In the genomic region with DNA sequence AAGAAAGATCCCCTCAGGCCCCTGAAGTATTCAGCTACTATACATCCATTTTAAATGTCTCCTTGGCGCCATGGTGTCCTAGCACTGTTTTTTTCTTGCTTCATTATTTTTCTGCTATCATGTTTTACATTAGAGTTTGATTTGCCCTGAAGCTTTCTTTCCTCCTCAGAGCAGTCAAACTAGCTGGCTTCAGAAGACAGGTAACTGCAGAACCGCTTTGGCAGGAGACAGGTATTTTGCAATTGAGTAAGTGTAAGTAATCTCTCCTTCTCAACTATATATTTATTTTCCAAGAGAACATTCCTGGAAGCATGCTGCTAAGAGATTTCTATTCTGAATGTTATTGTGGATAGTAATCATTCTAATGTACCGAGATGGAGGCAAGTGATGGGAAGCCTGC, we compare ENCODE assay signal across 22 mouse cellular contexts.
A peak's percentile ranks its signal among the peaks of the same experiment; 100 is the strongest.
DNase-seq lines count a peak whose midpoint lies in the region; ATAC-seq and TF ChIP-seq lines count a peak whose summit lies in the region.
"Had no signal": no experiment of that assay in that cellular context is flagged by ENCODE, and none has a peak within 500 bp of the region (broad histone marks: within the 10 kb centered on the region; RNA-seq: fewer than 3 reads in every experiment).

No protein-coding gene starts in this region.

- H3K4me3 ChIP-seq in embryonic facial prominence, embryonic 14.5 days (ENCODE audit: low read depth, low read length), result no peak overlapping the region
- no peak overlapping the region for H3K4me3 ChIP-seq in embryonic facial prominence, embryonic 10.5 days
- H3K4me3 ChIP-seq in limb, embryonic 14.5 days (replicated peaks; ENCODE audit: low read length), result no peak overlapping the region
- no peak overlapping the region for H3K4me3 ChIP-seq in limb, embryonic 10.5 days
- no peak overlapping the region for H3K4me3 ChIP-seq in liver, embryonic 11.5 days (ENCODE audit: low read depth, low read length)

- 68% methylated on average over 3 of the region's 3 CpGs for WGBS in embryonic facial prominence, embryonic 14.5 days
- WGBS in embryonic facial prominence, embryonic 10.5 days, result 83% methylated on average over 3 of the region's 3 CpGs
- WGBS in limb, embryonic 14.5 days, result 73% methylated on average over 3 of the region's 3 CpGs
- WGBS in limb, embryonic 10.5 days, result 87% methylated on average over 3 of the region's 3 CpGs
- 88% methylated on average over 3 of the region's 3 CpGs for WGBS in liver, embryonic 11.5 days

- ATAC-seq in embryonic facial prominence, embryonic 14.5 days (ENCODE audit: low read depth), result no peak
- ATAC-seq in limb, embryonic 14.5 days (ENCODE audit: low FRiP score, low read depth), result no peak
- ATAC-seq in liver, embryonic 11.5 days (replicated peaks; ENCODE audit: low FRiP score), result no peak
- ATAC-seq: activated CD4-positive, CD25-positive, alpha-beta regulatory T cell, adult 4 months; CD4-positive, CD25-positive, alpha-beta regulatory T cell, adult 4 months; Patski had no signal

- H3K27ac ChIP-seq in embryonic facial prominence, embryonic 14.5 days (replicated peaks; ENCODE audit: low read depth, low read length), result no peak overlapping the region; the same call in 1 of the 2 replicates
- H3K27ac ChIP-seq in embryonic facial prominence, embryonic 10.5 days (replicated peaks), result no peak overlapping the region
- no peak overlapping the region for H3K27ac ChIP-seq in limb, embryonic 14.5 days (replicated peaks; ENCODE audit: low read depth, low read length)
- H3K27ac ChIP-seq in limb, embryonic 10.5 days, result no peak overlapping the region
- H3K27ac ChIP-seq in liver, embryonic 11.5 days (ENCODE audit: low read depth, low read length), result no peak overlapping the region

- no peaks in the 10 kb centered on the region for H3K36me3 ChIP-seq in embryonic facial prominence, embryonic 14.5 days (ENCODE audit: control insufficient read depth, insufficient read depth, low read length)
- no peaks in the 10 kb centered on the region for H3K36me3 ChIP-seq in embryonic facial prominence, embryonic 10.5 days (replicated peaks)
- no peaks in the 10 kb centered on the region for H3K36me3 ChIP-seq in limb, embryonic 14.5 days (ENCODE audit: control insufficient read depth, insufficient read depth, low read length)
- no peaks in the 10 kb centered on the region for H3K36me3 ChIP-seq in limb, embryonic 10.5 days
- H3K36me3 ChIP-seq in liver, embryonic 11.5 days (ENCODE audit: control insufficient read depth, insufficient read depth, low read length), result no peaks in the 10 kb centered on the region
- H3K36me3 ChIP-seq: G1E had no signal

- no peak overlapping the region for H3K4me2 ChIP-seq in embryonic facial prominence, embryonic 14.5 days (ENCODE audit: low read depth, low read length)
- no peak overlapping the region for H3K4me2 ChIP-seq in limb, embryonic 14.5 days (replicated peaks; ENCODE audit: low read depth, low read length, severe bottlenecking)
- no peak overlapping the region for H3K4me2 ChIP-seq in liver, embryonic 11.5 days

- no peaks in the 10 kb centered on the region for H3K9me3 ChIP-seq in embryonic facial prominence, embryonic 14.5 days (ENCODE audit: control insufficient read depth, low read length)
- H3K9me3 ChIP-seq in embryonic facial prominence, embryonic 10.5 days, result no peaks in the 10 kb centered on the region
- no peaks in the 10 kb centered on the region for H3K9me3 ChIP-seq in limb, embryonic 14.5 days (ENCODE audit: control insufficient read depth, low read length)
- H3K9me3 ChIP-seq in limb, embryonic 10.5 days (replicated peaks), result no peaks in the 10 kb centered on the region
- no peaks in the 10 kb centered on the region for H3K9me3 ChIP-seq in liver, embryonic 11.5 days (ENCODE audit: control insufficient read depth, low read length)
- H3K9me3 ChIP-seq: G1E had no signal

- H3K27me3 ChIP-seq in embryonic facial prominence, embryonic 14.5 days (replicated peaks; ENCODE audit: control insufficient read depth, insufficient read depth, low read length), result no peaks in the 10 kb centered on the region
- no peaks in the 10 kb centered on the region for H3K27me3 ChIP-seq in embryonic facial prominence, embryonic 10.5 days (replicated peaks; ENCODE audit: low read depth, poor library complexity, severe bottlenecking)
- no peaks in the 10 kb centered on the region for H3K27me3 ChIP-seq in limb, embryonic 14.5 days (ENCODE audit: control insufficient read depth, insufficient read depth, low read length)
- H3K27me3 ChIP-seq in limb, embryonic 10.5 days (ENCODE audit: low read depth, poor library complexity, severe bottlenecking), result no peaks in the 10 kb centered on the region
- H3K27me3 ChIP-seq in liver, embryonic 11.5 days (replicated peaks; ENCODE audit: control insufficient read depth, insufficient read depth, low read length), result no peaks in the 10 kb centered on the region
- H3K27me3 ChIP-seq: CH12.LX, Patski had no signal

- no peak for TF ChIP-seq POLR2A in limb, embryonic 14.5 days (IDR thresholded peaks at IDR 0.05; ENCODE audit: borderline replicate concordance, extremely low read depth, insufficient read depth, insufficient read length)

- no peaks in the 10 kb centered on the region for H3K4me1 ChIP-seq in embryonic facial prominence, embryonic 14.5 days (ENCODE audit: control insufficient read depth, insufficient read depth, low read length)
- no peaks in the 10 kb centered on the region for H3K4me1 ChIP-seq in embryonic facial prominence, embryonic 10.5 days
- H3K4me1 ChIP-seq in limb, embryonic 14.5 days (ENCODE audit: control insufficient read depth, insufficient read depth, low read length), result no peaks in the 10 kb centered on the region
- H3K4me1 ChIP-seq in limb, embryonic 10.5 days, result no peaks in the 10 kb centered on the region
- no peaks in the 10 kb centered on the region for H3K4me1 ChIP-seq in liver, embryonic 11.5 days (replicated peaks; ENCODE audit: control insufficient read depth, insufficient read depth, low read length)

- no peak overlapping the region for H3K9ac ChIP-seq in embryonic facial prominence, embryonic 14.5 days (ENCODE audit: low read depth, low read length)
- no peak overlapping the region for H3K9ac ChIP-seq in limb, embryonic 14.5 days (ENCODE audit: low read depth, low read length, severe bottlenecking)
- no peak overlapping the region for H3K9ac ChIP-seq in liver, embryonic 11.5 days (ENCODE audit: low read depth, low read length)

- DNase-seq in embryonic facial prominence, embryonic 14.5 days (ENCODE audit: low spot score), result peak; percentile 61
- no peak for DNase-seq in embryonic facial prominence, embryonic 10.5 days (ENCODE audit: low spot score)
- DNase-seq in limb, embryonic 14.5 days (ENCODE audit: low spot score), result peak; percentile 8
- no peak for DNase-seq in limb, embryonic 10.5 days (ENCODE audit: low spot score)
- peak; percentile 64 for DNase-seq in fat pad, adult 2 months (ENCODE audit: extremely low read depth, low read depth, low spot score)
- DNase-seq in gonadal fat pad, adult 2 months (ENCODE audit: low read depth), result peak; percentile 34
- DNase-seq in yolk sac, embryonic 10.5 days (ENCODE audit: low spot score), result no peak
- no peak for DNase-seq in liver, embryonic 11.5 days (ENCODE audit: low spot score)
- DNase-seq: adrenal gland, adult 2 months; adrenal gland, adult 8-10 months; adrenal gland, postnatal 10 days; adrenal gland, postnatal 14 days; adrenal gland, postnatal 25 days; adrenal gland, postnatal 36 days; B cell, adult 2 months; cerebellum, adult 11 months; cerebellum, adult 11-12 months had no signal

Comparison
In these comparisons a context has a peak if more than half of its experiments do, and no peak if none do; other contexts are left out.
1. DNase-seq: peak in embryonic facial prominence, embryonic 14.5 days (single experiment), limb, embryonic 14.5 days (single experiment), fat pad, adult 2 months (single experiment) and gonadal fat pad, adult 2 months (single experiment); none in embryonic facial prominence, embryonic 10.5 days (single experiment), limb, embryonic 10.5 days (single experiment), yolk sac, embryonic 10.5 days (single experiment) and liver, embryonic 11.5 days (single experiment).